Mouse (Mus musculus): ENCODE results near the gene Dlgap4. TPM values are rescaled to one million over a fixed set of nuclear protein-coding genes. Genes with fewer than 3 reads are reported as not detected.

Dlgap4 gene
- total RNA-seq (2021) = 10 to 100 TPM; 35.5 to 38.2 TPM

GRCm38 (mm10) chr2:156613541-156614257 is at the start of gene Dlgap4:
Gene Dlgap4, plus strand, starts transcription at chr2:156613705.
- peak in 1 of 2 experiments; percentile 31 for DNase-seq
- intact Hi-C loops (cut with DNase I) = loop anchor here (1.0 kb wide), 1 partner anchor 92 kb away; no protein-coding TSS in a partner anchor

GRCm38 (mm10) chr2:156566512-156566911 is 47.0 kb upstream of the Dlgap4 start:
- intact Hi-C loops (cut with DNase I) = no loop called here
- no peak for DNase-seq

- intact Hi-C loops (cut with DNase I) = no loop called here
- DNase-seq = no peak
Observed at GRCm38 (mm10) chr2:156568647-156569046, 44.9 kb upstream of the Dlgap4 start.

GRCm38 (mm10) chr2:156569261-156569660 is 44.2 kb upstream of the Dlgap4 start:
- intact Hi-C loops (cut with DNase I) = no loop called here
- DNase-seq = no peak

GRCm38 (mm10) chr2:156571521-156571920 is 42.0 kb upstream of the Dlgap4 start:
- DNase-seq = no peak
- intact Hi-C loops (cut with DNase I) = no loop called here

GRCm38 (mm10) chr2:156576850-156577587 is 36.5 kb upstream of the Dlgap4 start:
- intact Hi-C loops (cut with DNase I) = no loop called here

GRCm38 (mm10) chr2:156580507-156580906 is 33.0 kb upstream of the Dlgap4 start:
- intact Hi-C loops (cut with DNase I) = no loop called here
- DNase-seq = no peak

More at GRCm38 (mm10) chr2:156576850-156577587, 36.5 kb upstream of the Dlgap4 start:
- no peak for DNase-seq

- DNase-seq = no peak
- intact Hi-C loops (cut with DNase I) = no loop called here
Observed at GRCm38 (mm10) chr2:156581244-156581643, 32.3 kb upstream of the Dlgap4 start.

GRCm38 (mm10) chr2:156582887-156583286 is 30.6 kb upstream of the Dlgap4 start:
- intact Hi-C loops (cut with DNase I) = no loop called here
- no peak for DNase-seq

- intact Hi-C loops (cut with DNase I) = loop anchor here (2.0 kb wide), 2 partner anchors 43 to 121 kb away; no protein-coding TSS in a partner anchor
- DNase-seq = peak; percentile 24 to 32
Observed at GRCm38 (mm10) chr2:156584154-156584796, 29.2 kb upstream of the Dlgap4 start.

- peak; percentile 23 to 61 for DNase-seq
- intact Hi-C loops (cut with DNase I) = loop anchor here (2.0 kb wide), 2 partner anchors 42 to 120 kb away; no protein-coding TSS in a partner anchor
Observed at GRCm38 (mm10) chr2:156584797-156585471, 28.6 kb upstream of the Dlgap4 start.

GRCm38 (mm10) chr2:156589481-156589880 is 24.0 kb upstream of the Dlgap4 start:
- no peak for DNase-seq
- intact Hi-C loops (cut with DNase I) = no loop called here

- DNase-seq = no peak
- intact Hi-C loops (cut with DNase I) = no loop called here
Observed at GRCm38 (mm10) chr2:156594987-156595490, 18.5 kb upstream of the Dlgap4 start.

- intact Hi-C loops (cut with DNase I) = no loop called here
- DNase-seq = no peak
Observed at GRCm38 (mm10) chr2:156602581-156602980, 10.9 kb upstream of the Dlgap4 start.

- intact Hi-C loops (cut with DNase I) = no loop called here
- no peak for DNase-seq
Observed at GRCm38 (mm10) chr2:156603671-156604070, 9.8 kb upstream of the Dlgap4 start.

GRCm38 (mm10) chr2:156605144-156605543 is 8.4 kb upstream of the Dlgap4 start:
- no peak for DNase-seq
- intact Hi-C loops (cut with DNase I) = no loop called here

GRCm38 (mm10) chr2:156605971-156606370 is 7.5 kb upstream of the Dlgap4 start:
- intact Hi-C loops (cut with DNase I) = no loop called here

GRCm38 (mm10) chr2:156613081-156613540 is 394 bp upstream of the Dlgap4 start:
- intact Hi-C loops (cut with DNase I) = loop anchor here (1.0 kb wide), 1 partner anchor 92 kb away; no protein-coding TSS in a partner anchor
- DNase-seq = peak; percentile 63 to 68

More at GRCm38 (mm10) chr2:156605971-156606370, 7.5 kb upstream of the Dlgap4 start:
- no peak for DNase-seq

- intact Hi-C loops (cut with DNase I) = no loop called here
- no peak for DNase-seq
Observed at GRCm38 (mm10) chr2:156614258-156614556, 702 bp downstream of the Dlgap4 start.
